Mouse (Mus musculus) cerebellum, postnatal 14 days (tissue): ENCODE results near the gene Galnt14.
A peak's percentile ranks its signal among the peaks of the same experiment; 100 is the strongest.

Source experiments
- DNase-seq, 2 experiments: peaks; one replicate each; pipeline ENCODE4 v3.0.0; 2021; ENCODE audit warnings: mixed read lengths in 2 of 2

Gene Galnt14

GRCm38 (mm10) chr17:73663237-73663636 lies 47.0 kb downstream of the Galnt14 start:
- no peak for DNase-seq

- peak; percentile 40 to 59 for DNase-seq
These were observed 51.4 kb downstream of the Galnt14 start for GRCm38 (mm10) chr17:73658731-73659445.

- DNase-seq: no peak
These were observed 53.9 kb downstream of the Galnt14 start for GRCm38 (mm10) chr17:73656373-73656772.

GRCm38 (mm10) chr17:73654261-73654660 lies 56.0 kb downstream of the Galnt14 start:
- DNase-seq: no peak

- DNase-seq: no peak
These were observed 60.9 kb downstream of the Galnt14 start for GRCm38 (mm10) chr17:73649371-73649770.

GRCm38 (mm10) chr17:73641676-73642075 lies 68.6 kb downstream of the Galnt14 start:
- no peak for DNase-seq

- no peak for DNase-seq
These were observed 70.2 kb downstream of the Galnt14 start for GRCm38 (mm10) chr17:73640117-73640480.

GRCm38 (mm10) chr17:73639401-73640116 lies 70.7 kb downstream of the Galnt14 start:
- DNase-seq: peak in 1 of 2 experiments; percentile 9

- DNase-seq: no peak
These were observed 73.3 kb downstream of the Galnt14 start for GRCm38 (mm10) chr17:73636988-73637387.

GRCm38 (mm10) chr17:73634896-73635295 lies 75.4 kb downstream of the Galnt14 start:
- no peak for DNase-seq

GRCm38 (mm10) chr17:73633991-73634710 lies 76.1 kb downstream of the Galnt14 start:
- no peak for DNase-seq

- no peak for DNase-seq
These were observed 81.9 kb downstream of the Galnt14 start for GRCm38 (mm10) chr17:73628263-73628914.

- no peak for DNase-seq
These were observed 83.3 kb downstream of the Galnt14 start for GRCm38 (mm10) chr17:73626912-73627311.

- no peak for DNase-seq
These were observed 90.2 kb downstream of the Galnt14 start for GRCm38 (mm10) chr17:73620049-73620448.

GRCm38 (mm10) chr17:73602552-73603478 lies 107.4 kb downstream of the Galnt14 start:
- peak; percentile 39 to 58 for DNase-seq

- DNase-seq: peak; percentile 18 to 30
These were observed 110.3 kb downstream of the Galnt14 start for GRCm38 (mm10) chr17:73599923-73600322.

GRCm38 (mm10) chr17:73592081-73592480 lies 118.2 kb downstream of the Galnt14 start:
- DNase-seq: no peak

GRCm38 (mm10) chr17:73587573-73587972 lies 122.7 kb downstream of the Galnt14 start:
- peak; percentile 18 to 49 for DNase-seq

- DNase-seq: no peak
These were observed 136.1 kb downstream of the Galnt14 start for GRCm38 (mm10) chr17:73574186-73574585.

GRCm38 (mm10) chr17:73572881-73573280 lies 137.4 kb downstream of the Galnt14 start:
- peak in 1 of 2 experiments; percentile 32 for DNase-seq

GRCm38 (mm10) chr17:73572440-73572839 lies 137.8 kb downstream of the Galnt14 start:
- DNase-seq: peak; percentile 54 to 65

GRCm38 (mm10) chr17:73571961-73572360 lies 138.3 kb downstream of the Galnt14 start:
- peak; percentile 14 to 38 for DNase-seq
